Mouse (Mus musculus) adrenal gland, postnatal 36 days (tissue): ENCODE data around the gene Rbfox3. TPM values are rescaled to one million over a fixed set of nuclear protein-coding genes. Genes with fewer than 3 reads are reported as not detected.

Experiments used
- DNase-seq, 2 experiments: peaks; one replicate each; pipeline ENCODE4 v3.0.0; 2021; ENCODE audit warnings: mixed read lengths in 1 of 2
- total RNA-seq, 2 experiments: library from RNA; stranded (reverse); gene quantifications; 2 replicates each; pipeline ENCODE4 v1.2.3; 2021

Gene Rbfox3
- total RNA-seq, 2 experiments from 2014 or later: 5.5 to 6.0 TPM

DNA sequence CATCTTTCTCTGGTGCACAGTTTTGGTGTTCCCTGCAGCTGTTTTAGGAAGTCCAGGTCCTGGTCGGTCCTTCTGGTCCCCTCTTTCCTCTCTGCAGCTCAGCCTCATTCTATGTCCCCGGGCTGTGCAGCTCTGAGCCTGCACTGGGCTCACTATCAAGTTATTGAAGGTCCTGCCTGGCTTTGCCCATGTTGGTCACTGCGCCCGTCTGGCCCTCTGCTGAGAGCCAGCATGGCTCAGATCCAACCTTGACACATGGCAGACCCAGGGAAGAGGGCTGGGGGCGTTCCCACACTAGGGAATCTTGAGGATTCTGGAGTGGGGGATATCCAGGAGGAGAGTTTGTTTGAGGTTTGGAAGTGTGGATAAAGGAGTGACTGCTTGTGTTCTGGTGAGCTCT is 312.7 kb downstream of the Rbfox3 start:
- DNase-seq: no peak

- peak; percentile 75 to 80 for DNase-seq
Measured at GRCm38 (mm10) chr11:118584826-118585225, 326.6 kb downstream of the Rbfox3 start.

DNA sequence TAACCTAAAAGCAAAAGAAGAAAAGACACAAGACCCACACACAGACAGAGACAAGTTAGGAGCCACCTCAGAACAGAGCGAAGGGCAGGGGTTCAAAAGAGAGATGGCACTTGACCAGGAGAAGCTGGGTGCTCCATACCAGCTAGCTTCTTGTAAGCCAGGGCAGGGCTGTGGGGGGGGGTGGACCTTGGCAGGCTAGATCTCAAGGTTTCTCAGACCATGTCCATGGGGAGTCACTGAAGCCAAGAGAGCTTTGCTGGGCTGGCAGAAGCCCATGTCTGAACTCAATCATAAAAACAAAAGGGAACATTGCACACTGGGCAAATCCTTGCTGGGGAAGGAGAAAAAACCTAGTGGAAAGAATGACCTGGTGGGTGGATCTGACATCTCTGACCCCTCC is 327.4 kb downstream of the Rbfox3 start:
- no peak for DNase-seq

- DNase-seq: no peak
Measured at GRCm38 (mm10) chr11:118583573-118583972, 327.8 kb downstream of the Rbfox3 start.

- DNase-seq: no peak
Measured at GRCm38 (mm10) chr11:118581019-118581418, 330.4 kb downstream of the Rbfox3 start.

- no peak for DNase-seq
Measured at GRCm38 (mm10) chr11:118579622-118580021, 331.8 kb downstream of the Rbfox3 start.

- DNase-seq: no peak
Measured at GRCm38 (mm10) chr11:118577271-118577670, 334.1 kb downstream of the Rbfox3 start.

GRCm38 (mm10) chr11:118576611-118577010 is 334.8 kb downstream of the Rbfox3 start:
- no peak for DNase-seq

- no peak for DNase-seq
Measured at GRCm38 (mm10) chr11:118574418-118574817, 337.0 kb downstream of the Rbfox3 start.

DNA sequence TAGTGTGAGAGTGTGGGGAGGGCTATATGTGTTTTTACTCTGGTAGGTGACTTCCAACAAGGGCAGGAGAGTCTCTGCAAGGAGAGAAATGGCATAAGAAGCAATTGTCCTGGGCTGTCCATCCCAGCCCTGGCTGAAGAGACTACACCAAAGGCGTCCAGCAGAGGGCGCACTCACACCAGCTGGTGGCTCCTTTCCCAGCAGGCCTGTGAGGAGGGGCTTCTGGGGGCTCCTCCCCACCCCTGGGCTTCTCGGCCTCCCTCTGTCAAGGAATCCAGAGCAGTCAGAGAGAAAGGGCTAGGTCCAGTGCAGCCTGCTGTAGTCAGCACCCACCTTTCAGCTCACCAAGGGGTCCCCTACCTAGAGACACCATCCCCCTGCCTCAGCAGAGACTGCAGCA is 337.8 kb downstream of the Rbfox3 start:
- peak; percentile 18 to 37 for DNase-seq

DNA sequence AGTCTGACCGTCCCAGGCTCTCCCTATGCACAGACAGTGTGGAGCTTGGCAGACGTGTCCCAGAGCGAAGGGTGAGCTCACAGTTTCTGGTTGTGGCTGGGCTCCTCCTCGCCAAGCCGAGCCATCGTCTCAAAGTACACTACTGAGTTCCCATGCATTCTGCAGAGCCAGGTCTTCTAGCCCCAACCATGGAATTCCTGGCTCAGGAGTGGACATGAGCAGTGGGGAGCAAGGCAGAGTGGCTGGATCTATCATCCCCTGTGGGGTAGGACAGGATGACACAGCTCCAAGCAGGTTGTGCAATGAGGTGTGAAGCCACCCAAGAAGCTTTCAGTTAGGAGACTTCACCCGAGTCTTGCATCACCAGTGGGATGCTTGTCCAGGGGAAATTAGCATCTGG is 338.4 kb downstream of the Rbfox3 start:
- DNase-seq: no peak

DNA sequence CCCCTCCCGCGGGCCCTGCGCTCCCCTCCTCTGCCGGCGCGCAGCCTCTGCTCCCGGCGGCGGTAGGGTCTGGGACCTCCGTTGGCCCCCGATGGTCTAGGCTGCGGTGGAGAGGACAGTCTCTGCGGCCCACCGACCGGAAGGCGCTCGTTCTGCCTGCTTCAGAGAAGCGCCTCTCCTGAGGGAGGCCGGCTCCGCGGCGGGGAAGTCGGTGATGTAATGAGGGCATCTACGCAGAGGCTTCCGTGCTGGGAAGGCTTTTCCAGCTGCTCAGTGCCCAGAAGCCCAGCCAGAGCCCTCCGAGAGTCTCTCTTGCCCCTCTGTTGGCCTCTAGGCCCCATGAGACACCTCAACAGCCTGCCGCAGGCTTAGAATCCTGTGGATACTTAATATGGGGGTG is 341.2 kb downstream of the Rbfox3 start:
- DNase-seq: no peak

DNA sequence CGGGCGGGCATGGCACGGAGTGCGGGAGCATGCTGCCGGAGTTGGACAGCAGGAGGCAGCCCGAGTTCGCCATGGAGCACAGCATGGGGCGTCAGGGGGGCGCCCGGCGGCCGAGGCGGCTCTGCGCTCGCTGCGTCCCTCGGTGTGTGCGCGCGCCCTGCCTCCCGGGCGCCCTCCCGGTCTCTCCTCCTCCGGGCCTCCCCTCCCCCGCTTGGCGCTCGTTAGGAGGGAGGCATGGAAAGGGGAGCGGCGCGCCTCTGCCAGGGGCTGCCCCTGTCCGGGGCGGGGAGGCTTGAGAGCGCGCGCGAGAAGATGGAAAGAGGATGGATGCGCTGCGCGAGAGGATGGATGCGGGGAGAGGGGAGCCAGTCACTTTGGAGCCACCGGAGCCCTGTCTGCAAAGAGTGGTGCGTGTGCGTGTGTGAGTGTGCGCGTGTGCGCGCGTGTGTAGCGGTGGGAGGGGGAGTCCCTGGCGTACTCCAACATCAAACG is 341.8 kb downstream of the Rbfox3 start:
- DNase-seq: no peak

GRCm38 (mm10) chr11:118563877-118564276 is 347.5 kb downstream of the Rbfox3 start:
- DNase-seq: no peak

GRCm38 (mm10) chr11:118562847-118563246 is 348.6 kb downstream of the Rbfox3 start:
- no peak for DNase-seq

- DNase-seq: no peak
Measured at GRCm38 (mm10) chr11:118558193-118558592, 353.2 kb downstream of the Rbfox3 start.

DNA sequence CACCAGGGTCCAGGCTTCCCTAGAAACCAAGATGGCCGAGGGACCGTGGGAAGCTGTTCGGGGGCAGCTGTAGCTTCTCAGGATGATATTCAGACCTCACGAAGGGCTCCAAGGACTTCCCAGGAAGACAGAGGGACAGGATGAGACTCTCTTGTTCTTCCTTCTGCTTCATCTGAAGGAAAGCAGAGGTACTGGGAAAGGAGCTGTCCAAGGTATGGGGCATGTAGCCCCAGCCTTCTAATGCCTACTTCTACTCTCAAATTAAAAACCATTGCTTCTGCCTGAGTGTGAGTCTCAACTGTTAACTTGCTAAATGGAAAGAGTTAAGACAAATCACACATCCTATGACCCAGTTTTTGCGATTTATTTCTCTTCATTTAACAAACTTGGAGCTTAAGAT is 355.8 kb downstream of the Rbfox3 start:
- DNase-seq: no peak

- DNase-seq: no peak
Measured at GRCm38 (mm10) chr11:118554542-118554941, 356.9 kb downstream of the Rbfox3 start.

GRCm38 (mm10) chr11:118553926-118554325 is 357.5 kb downstream of the Rbfox3 start:
- no peak for DNase-seq

DNA sequence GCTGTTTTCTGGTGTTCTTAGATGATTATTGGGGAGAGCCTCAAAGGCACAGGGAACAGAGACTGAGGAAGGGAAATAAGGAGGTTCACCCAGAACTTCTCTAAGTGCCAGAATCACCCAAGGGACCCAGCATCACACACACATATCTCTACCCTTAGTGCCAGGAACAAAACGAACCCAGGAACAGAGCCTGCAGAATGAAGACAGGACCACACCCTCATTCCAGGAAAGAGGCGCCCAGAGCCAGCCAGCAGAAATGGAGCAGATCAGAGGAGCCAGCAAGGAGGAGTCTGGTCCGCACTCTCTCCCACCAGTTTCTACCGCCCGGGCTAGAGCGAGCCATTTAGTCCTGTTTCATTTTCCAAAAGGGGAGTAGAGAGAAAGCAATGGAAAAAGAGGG is 358.4 kb downstream of the Rbfox3 start:
- no peak for DNase-seq

DNA sequence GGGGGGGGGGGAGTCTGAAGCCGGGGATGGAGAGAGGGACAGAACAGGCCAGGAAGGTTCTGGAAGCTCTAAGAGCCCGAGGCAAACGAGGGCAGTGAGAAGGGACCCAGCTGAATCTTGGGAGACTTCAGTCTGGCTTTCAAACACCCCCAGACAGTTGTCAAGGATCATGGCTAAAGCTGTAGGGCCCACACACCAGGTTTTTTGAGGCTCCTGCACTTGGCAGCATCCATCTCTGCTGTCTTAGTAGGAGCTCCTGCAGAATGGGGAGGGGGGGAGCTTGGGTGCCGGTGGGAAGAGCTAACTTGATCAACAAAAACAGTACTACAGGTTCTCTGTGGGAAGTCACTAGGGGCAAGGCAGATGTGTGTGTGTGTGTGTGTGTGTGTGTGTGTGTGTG is 358.9 kb downstream of the Rbfox3 start:
- DNase-seq: no peak

GRCm38 (mm10) chr11:118551705-118552104 is 359.7 kb downstream of the Rbfox3 start:
- no peak for DNase-seq

GRCm38 (mm10) chr11:118550773-118551520 is 360.4 kb downstream of the Rbfox3 start:
- DNase-seq: no peak

GRCm38 (mm10) chr11:118548242-118548641 is 363.2 kb downstream of the Rbfox3 start:
- no peak for DNase-seq
